Comparison of ENCODE assay signal across 25 mouse cellular contexts in genomic region chr11:120922528-120922927, GRCm38 (mm10). TPM values are rescaled to one million over a fixed set of nuclear protein-coding genes. Genes with fewer than 3 reads are reported as not detected.
A peak's percentile ranks its signal among the peaks of the same experiment; 100 is the strongest.
DNase-seq lines count a peak whose midpoint lies in the region; ATAC-seq and TF ChIP-seq lines count a peak whose summit lies in the region.
"Had no signal": no experiment of that assay in that cellular context is flagged by ENCODE, and none has a peak within 500 bp of the region (broad histone marks: within the 10 kb centered on the region; RNA-seq: fewer than 3 reads in every experiment).

No protein-coding gene starts in this region.

- no peak for TF ChIP-seq EP300 in liver, postnatal 0 days (IDR thresholded peaks at IDR 0.05; ENCODE audit: low read depth)

- H3K9me3 ChIP-seq in heart, embryonic 11.5 days (replicated peaks; ENCODE audit: control insufficient read depth, low read length): no peaks in the 10 kb centered on the region
- no peaks in the 10 kb centered on the region for H3K9me3 ChIP-seq in heart, embryonic 14.5 days (ENCODE audit: control insufficient read depth, low read length)
- no peaks in the 10 kb centered on the region for H3K9me3 ChIP-seq in liver, embryonic 12.5 days (replicated peaks)
- no peaks in the 10 kb centered on the region for H3K9me3 ChIP-seq in liver, postnatal 0 days (ENCODE audit: low read length)
- H3K9me3 ChIP-seq: embryonic facial prominence, embryonic 12.5 days; embryonic facial prominence, embryonic 15.5 days; hindbrain, embryonic 10.5 days; hindbrain, embryonic 13.5 days; intestine, embryonic 15.5 days had no signal

- WGBS in heart, embryonic 11.5 days (ENCODE audit: insufficient replicate concordance): 58% methylated on average over 3 of the region's 3 CpGs
- 49% methylated on average over 3 of the region's 3 CpGs for WGBS in heart, embryonic 14.5 days
- 78% methylated on average over 3 of the region's 3 CpGs for WGBS in liver, embryonic 12.5 days (ENCODE audit: insufficient replicate concordance)
- 78% methylated on average over 3 of the region's 3 CpGs for WGBS in liver, postnatal 0 days (ENCODE audit: insufficient replicate concordance)

- no peak for DNase-seq in heart, adult 18-20 months
- no peak for DNase-seq in heart, adult 9 months (ENCODE audit: low spot score in 2 of 2)
- DNase-seq in liver, postnatal 0 days: no peak
- DNase-seq: adrenal gland, adult 2 months; adrenal gland, postnatal 14 days; cerebellum, adult 11 months; cerebellum, adult 2 months; cerebellum, adult 9-11 months; cerebellum, postnatal 25 days; forebrain, postnatal 0 days; gastrocnemius, postnatal 36 days; heart, postnatal 36 days; kidney, adult 11 months; kidney, adult 8-10 months had no signal

- peaks cover 2% of the 10 kb centered on the region; the same call in 1 of the 2 replicates for H3K4me1 ChIP-seq in heart, embryonic 11.5 days (ENCODE audit: control insufficient read depth, insufficient read depth, low read length)
- peaks cover 2 to 9% of the 10 kb centered on the region in 2 experiments; a peak in 2 of 4 replicates for H3K4me1 ChIP-seq in heart, embryonic 14.5 days (ENCODE audit: control insufficient read depth in 2 of 2, insufficient read depth in 2 of 2, low read length in 2 of 2)
- H3K4me1 ChIP-seq in liver, embryonic 12.5 days: peaks cover 9% of the 10 kb centered on the region; the same call in 1 of the 2 replicates
- no peaks in the 10 kb centered on the region for H3K4me1 ChIP-seq in liver, postnatal 0 days (ENCODE audit: insufficient read depth)
- H3K4me1 ChIP-seq: embryonic facial prominence, embryonic 12.5 days; embryonic facial prominence, embryonic 15.5 days; hindbrain, embryonic 10.5 days; hindbrain, embryonic 13.5 days; intestine, embryonic 15.5 days had no signal

- no peaks in the 10 kb centered on the region for H3K27me3 ChIP-seq in heart, embryonic 11.5 days (ENCODE audit: control insufficient read depth, insufficient read depth, low read length)
- H3K27me3 ChIP-seq in heart, embryonic 14.5 days (ENCODE audit: control insufficient read depth, insufficient read depth, low read length): no peaks in the 10 kb centered on the region
- no peaks in the 10 kb centered on the region for H3K27me3 ChIP-seq in liver, embryonic 12.5 days (replicated peaks)
- H3K27me3 ChIP-seq in liver, postnatal 0 days (ENCODE audit: insufficient read depth, low read length): no peaks in the 10 kb centered on the region
- H3K27me3 ChIP-seq: embryonic facial prominence, embryonic 12.5 days; embryonic facial prominence, embryonic 15.5 days; hindbrain, embryonic 13.5 days; intestine, embryonic 15.5 days had no signal

- H3K36me3 ChIP-seq in heart, embryonic 11.5 days (ENCODE audit: control insufficient read depth, insufficient read depth, low read length): peaks cover 2% of the 10 kb centered on the region
- H3K36me3 ChIP-seq in heart, embryonic 14.5 days (ENCODE audit: control insufficient read depth, insufficient read depth, low read length): peaks cover 43% of the 10 kb centered on the region
- H3K36me3 ChIP-seq in liver, embryonic 12.5 days: peaks cover 74% of the 10 kb centered on the region
- peaks cover 6% of the 10 kb centered on the region for H3K36me3 ChIP-seq in liver, postnatal 0 days (replicated peaks; ENCODE audit: insufficient read depth, low read length)

- TF ChIP-seq CTCF in liver, postnatal 0 days (IDR thresholded peaks at IDR 0.05; ENCODE audit: low read depth): no peak

- no peak for ATAC-seq in heart, embryonic 11.5 days (replicated peaks; ENCODE audit: insufficient number of reproducible peaks, low FRiP score, low TSS enrichment)
- peak; percentile 51; the same call in 1 of the 2 replicates for ATAC-seq in heart, embryonic 14.5 days (ENCODE audit: insufficient number of reproducible peaks, insufficient read depth, low FRiP score, low read depth)
- ATAC-seq in liver, embryonic 12.5 days: 0 out of 2 replicates have a peak, but pooled peaks have one; percentile 30
- ATAC-seq in liver, postnatal 0 days: no peak
- ATAC-seq: CD4-positive, CD25-positive, alpha-beta regulatory T cell, adult 4 months; forebrain, embryonic 14.5 days; forebrain, postnatal 0 days; hindbrain, embryonic 16.5 days; intestine, embryonic 15.5 days had no signal

- no peak overlapping the region for H3K4me2 ChIP-seq in heart, embryonic 11.5 days
- H3K4me2 ChIP-seq in heart, embryonic 14.5 days (ENCODE audit: low read length): no peak overlapping the region
- no peak overlapping the region for H3K4me2 ChIP-seq in liver, embryonic 12.5 days
- no peak overlapping the region for H3K4me2 ChIP-seq in liver, postnatal 0 days (ENCODE audit: low read depth, low read length)
- H3K4me2 ChIP-seq: embryonic facial prominence, embryonic 12.5 days; embryonic facial prominence, embryonic 15.5 days; hindbrain, embryonic 13.5 days; intestine, embryonic 15.5 days had no signal

- H3K27ac ChIP-seq in heart, embryonic 11.5 days (ENCODE audit: low read depth, low read length): peak overlapping the region; percentile 86
- peak overlapping the region; percentile 66 to 89 for H3K27ac ChIP-seq in heart, embryonic 14.5 days (replicated peaks in 1 of 2; ENCODE audit: control insufficient read depth in 1 of 2, insufficient read depth in 1 of 2, low read depth in 2 of 2, low read length in 2 of 2)
- H3K27ac ChIP-seq in liver, embryonic 12.5 days: peak overlapping the region; percentile 11
- H3K27ac ChIP-seq in liver, postnatal 0 days (ENCODE audit: low read depth): no peak overlapping the region
- H3K27ac ChIP-seq: embryonic facial prominence, embryonic 12.5 days; embryonic facial prominence, embryonic 15.5 days; hindbrain, embryonic 10.5 days; hindbrain, embryonic 13.5 days; intestine, embryonic 15.5 days had no signal

- H3K4me3 ChIP-seq in heart, embryonic 11.5 days (ENCODE audit: low read depth, low read length): no peak overlapping the region
- H3K4me3 ChIP-seq in heart, embryonic 14.5 days (ENCODE audit: control insufficient read depth in 1 of 2, insufficient read depth in 1 of 2, low read depth in 1 of 2, low read length in 2 of 2): no peak overlapping the region
- no peak overlapping the region for H3K4me3 ChIP-seq in liver, embryonic 12.5 days
- no peak overlapping the region for H3K4me3 ChIP-seq in liver, postnatal 0 days (ENCODE audit: low read depth, low read length)
- H3K4me3 ChIP-seq: embryonic facial prominence, embryonic 12.5 days; embryonic facial prominence, embryonic 15.5 days; hindbrain, embryonic 10.5 days; hindbrain, embryonic 13.5 days; intestine, embryonic 15.5 days had no signal

- H3K9ac ChIP-seq in heart, embryonic 11.5 days (ENCODE audit: low read depth, low read length): no peak overlapping the region
- H3K9ac ChIP-seq in heart, embryonic 14.5 days (ENCODE audit: low read length): no peak overlapping the region
- H3K9ac ChIP-seq in liver, embryonic 12.5 days: no peak overlapping the region
- H3K9ac ChIP-seq in liver, postnatal 0 days (replicated peaks): no peak overlapping the region
- H3K9ac ChIP-seq: embryonic facial prominence, embryonic 12.5 days; embryonic facial prominence, embryonic 15.5 days; forebrain, postnatal 0 days; hindbrain, embryonic 13.5 days; intestine, embryonic 15.5 days had no signal

RNA-seq across cellular contexts. Expression of gene Ccdc57, which starts 10.1 kb away (rescaled TPM):
- 3.3 and 3.9 TPM in 2 replicates for polyA plus RNA-seq in heart, embryonic 11.5 days (2014; fragmentation: Nextera tagmentation; extraction: Ambion mirVana)
- total RNA-seq in heart, adult 18-20 months (2021): under 1 TPM; 0.65 to 0.77 TPM
- 4.2 and 4.8 TPM in 2 replicates for polyA plus RNA-seq in heart, embryonic 14.5 days (2014; fragmentation: Nextera tagmentation; extraction: Ambion mirVana)
- polyA plus RNA-seq in liver, embryonic 12.5 days (2016; fragmentation: Nextera tagmentation; extraction: Ambion mirVana): 2.9 and 3.2 TPM in 2 replicates
- 1.2 and 1.4 TPM in 2 replicates for polyA plus RNA-seq in liver, postnatal 0 days (2015; fragmentation: Nextera tagmentation; extraction: Ambion mirVana)

RNA-seq across cellular contexts. Expression of gene Slc16a3, which starts 25.8 kb away (rescaled TPM):
- polyA plus RNA-seq in heart, embryonic 11.5 days (2014; fragmentation: Nextera tagmentation; extraction: Ambion mirVana): 176 and 189 TPM in 2 replicates
- under 1 TPM; 0.77 to 0.87 TPM for total RNA-seq in heart, adult 18-20 months (2021)
- polyA plus RNA-seq in heart, embryonic 14.5 days (2014; fragmentation: Nextera tagmentation; extraction: Ambion mirVana): 82.5 and 111 TPM in 2 replicates
- polyA plus RNA-seq in liver, embryonic 12.5 days (2016; fragmentation: Nextera tagmentation; extraction: Ambion mirVana): 166 and 170 TPM in 2 replicates
- 9.9 and 13.9 TPM in 2 replicates for polyA plus RNA-seq in liver, postnatal 0 days (2015; fragmentation: Nextera tagmentation; extraction: Ambion mirVana)

Comparison
In these comparisons a context has a peak if more than half of its experiments do, and no peak if none do; other contexts are left out.
1. ATAC-seq: peak in heart, embryonic 14.5 days (single experiment) and liver, embryonic 12.5 days (single experiment); none in heart, embryonic 11.5 days (single experiment) and liver, postnatal 0 days (single experiment).